Mouse (Mus musculus) kidney, postnatal 25 days (tissue): Measurements from ENCODE around the gene Mpst.

Experiments used
- DNase-seq, 2 experiments: peaks; one replicate each; pipeline ENCODE4 v3.0.0; 2021; ENCODE audit warnings: mixed read lengths in 2 of 2

The Mpst gene

DNA sequence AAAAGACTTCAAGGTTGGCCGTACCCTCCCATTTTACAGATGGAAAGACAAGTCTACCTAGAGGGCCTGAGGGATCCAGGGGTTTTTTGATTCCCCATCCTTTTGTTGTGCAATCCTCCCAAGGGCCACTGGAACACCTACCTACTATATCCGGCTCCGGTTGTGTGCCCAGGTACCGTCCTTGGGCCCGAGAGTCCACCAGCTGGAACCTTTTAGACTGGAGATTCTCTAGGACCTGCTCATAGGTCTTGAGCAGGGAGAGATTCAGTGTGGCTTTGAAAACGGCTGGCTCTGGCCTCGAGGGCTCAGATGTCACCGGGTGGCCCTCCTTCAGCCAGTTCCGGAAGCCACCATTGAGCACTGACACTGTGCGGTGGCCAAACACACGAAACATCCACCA, 1.1 kb upstream of the Mpst start:
- no peak for DNase-seq

DNA sequence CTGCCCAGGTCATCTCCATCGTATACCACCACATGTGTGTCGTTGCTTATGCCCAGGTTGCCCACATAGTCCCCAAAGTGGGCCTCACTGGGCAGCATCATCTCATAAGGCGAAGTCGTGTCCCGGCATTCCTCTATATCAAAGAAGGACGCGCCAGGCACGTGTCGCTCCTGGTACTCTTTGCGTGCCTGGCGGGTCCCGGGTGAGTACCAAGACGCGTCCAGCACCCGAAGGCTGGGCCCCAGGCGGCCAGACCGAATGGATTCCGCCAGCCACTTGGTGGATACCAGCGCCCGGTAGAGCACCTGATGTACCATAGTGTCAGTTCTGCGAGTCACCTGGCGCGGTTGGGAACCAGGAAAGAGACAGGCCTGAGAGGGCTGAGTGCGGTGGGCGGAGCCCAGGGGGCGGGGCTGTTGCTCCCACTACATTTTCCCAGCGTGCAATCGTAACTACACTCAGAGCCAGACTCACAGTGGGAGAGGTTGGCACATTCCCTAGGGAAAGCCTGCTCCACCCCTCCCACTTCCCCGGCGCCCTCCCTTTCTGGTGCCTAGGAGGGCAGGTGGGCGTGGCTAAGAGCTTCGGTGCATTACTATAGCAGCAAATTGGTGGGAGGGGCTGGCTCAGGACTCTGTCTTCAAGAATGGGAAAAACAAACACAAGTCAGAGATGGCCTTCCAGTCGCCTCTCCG, 552 bp upstream of the Mpst start, which contains the start of gene Tst:
TSS of gene Tst (minus strand) at position 391 of the 695 bp plus-strand sequence.
- DNase-seq: peak; percentile 98

DNA sequence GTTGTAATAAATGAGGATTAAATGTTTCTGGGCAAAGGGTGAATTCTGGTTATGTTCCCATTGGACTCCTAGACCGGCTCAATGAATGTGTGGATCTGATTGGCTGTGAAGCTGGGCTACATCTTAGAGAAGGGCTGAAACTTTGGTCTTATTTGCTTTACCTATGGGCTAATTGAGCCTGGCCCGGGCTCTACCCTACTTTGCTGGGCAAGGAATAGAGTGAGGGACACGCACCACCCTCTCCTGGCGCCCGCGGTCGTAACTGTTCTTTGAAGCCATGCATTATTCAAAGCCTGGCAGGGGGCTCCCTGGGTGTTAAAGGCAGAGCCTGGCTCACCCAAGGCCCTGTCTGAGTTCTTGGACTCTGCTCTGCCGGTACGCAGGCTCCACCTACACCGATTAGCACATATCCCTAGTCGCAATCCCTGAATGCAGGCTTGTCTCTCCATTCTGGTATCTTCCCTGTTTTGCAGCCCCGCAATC, 3.4 kb downstream of the Mpst start:
- peak; percentile 73 to 91 for DNase-seq

DNA sequence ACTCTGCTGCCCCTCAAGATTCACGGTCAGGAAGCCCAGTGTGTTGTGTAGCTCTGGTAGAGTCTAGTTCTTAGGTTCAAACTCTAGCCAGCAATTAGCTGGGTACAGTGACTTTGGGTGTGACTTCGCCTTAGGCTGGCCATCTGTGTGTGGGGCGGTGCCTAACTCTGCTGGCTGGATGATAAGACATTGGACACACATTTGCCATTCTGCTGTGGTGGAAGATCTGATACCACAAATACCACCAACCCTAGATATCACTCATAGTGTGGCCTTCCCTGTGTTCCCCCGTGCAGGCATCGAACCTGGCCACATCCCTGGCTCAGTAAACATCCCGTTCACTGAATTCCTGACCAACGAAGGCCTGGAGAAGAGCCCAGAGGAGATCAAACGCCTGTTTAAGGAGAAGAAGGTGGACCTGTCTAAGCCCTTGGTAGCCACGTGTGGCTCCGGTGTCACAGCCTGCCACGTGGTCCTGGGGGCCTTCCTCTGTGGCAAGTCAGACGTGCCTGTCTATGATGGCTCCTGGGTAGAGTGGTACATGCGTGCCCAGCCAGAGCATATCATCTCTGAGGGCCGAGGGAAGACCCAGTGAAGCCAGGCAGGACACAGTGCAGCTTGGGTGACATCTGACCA, 7.0 kb downstream of the Mpst start:
- DNase-seq: no peak

DNA sequence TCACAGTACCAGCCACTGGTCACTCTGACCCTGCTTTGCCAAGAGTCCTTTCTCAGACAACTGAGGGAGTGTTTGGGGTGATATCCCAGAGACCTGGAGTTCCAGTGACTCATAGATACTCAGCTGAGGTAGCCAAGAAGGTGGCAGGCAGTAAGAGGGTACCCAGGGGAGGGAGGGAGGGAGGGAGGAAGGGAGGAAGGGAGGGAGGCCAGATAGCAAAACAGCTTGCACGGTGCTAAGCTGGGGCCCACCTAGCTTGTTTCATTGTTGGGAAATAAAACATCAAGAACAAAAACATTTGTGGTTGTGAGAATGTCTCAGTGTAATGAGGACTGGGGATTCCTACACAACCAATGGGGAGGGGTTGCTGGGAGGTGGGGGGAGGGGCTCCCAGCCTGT, 7.5 kb downstream of the Mpst start:
- no peak for DNase-seq

DNA sequence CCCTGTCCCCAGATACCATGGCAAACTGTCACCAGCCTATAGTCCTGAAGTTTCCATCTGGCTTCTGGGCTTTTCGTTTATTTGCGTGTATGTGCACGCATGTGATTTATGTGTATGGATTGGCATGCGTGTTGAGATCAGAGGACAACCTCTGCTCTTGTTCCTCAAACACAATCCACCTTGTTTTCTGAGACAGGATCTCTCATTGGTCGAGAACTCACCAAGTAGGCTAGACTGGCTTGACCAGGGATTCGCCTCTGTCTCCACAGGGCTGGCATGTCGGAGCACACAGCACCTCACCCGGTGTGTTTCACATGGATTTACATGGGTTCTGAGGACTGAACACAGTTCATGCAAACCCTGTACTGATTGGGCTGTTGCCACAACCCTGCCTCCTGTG, 7.9 kb downstream of the Mpst start:
- DNase-seq: no peak

DNA sequence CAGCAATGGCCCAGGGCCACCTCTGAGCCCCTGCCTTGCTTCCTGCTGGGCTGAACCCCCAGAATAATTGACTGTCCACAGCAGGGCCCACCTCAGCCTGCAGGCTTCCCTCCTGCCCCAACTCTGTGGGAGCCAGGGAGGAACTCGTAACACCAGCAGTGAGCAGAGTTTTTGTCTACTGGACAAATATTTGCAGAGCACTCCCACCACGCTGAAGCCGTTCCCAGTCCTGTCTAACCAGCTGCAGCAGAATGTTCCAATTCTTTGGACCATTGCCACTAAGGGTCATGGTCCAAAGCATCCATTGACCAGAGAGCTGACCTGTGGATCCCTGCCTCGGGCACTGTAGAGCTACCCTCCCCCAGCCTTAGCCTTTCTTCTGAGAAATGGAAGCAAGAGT, 10.7 kb downstream of the Mpst start:
- peak; percentile 82 to 92 for DNase-seq

DNA sequence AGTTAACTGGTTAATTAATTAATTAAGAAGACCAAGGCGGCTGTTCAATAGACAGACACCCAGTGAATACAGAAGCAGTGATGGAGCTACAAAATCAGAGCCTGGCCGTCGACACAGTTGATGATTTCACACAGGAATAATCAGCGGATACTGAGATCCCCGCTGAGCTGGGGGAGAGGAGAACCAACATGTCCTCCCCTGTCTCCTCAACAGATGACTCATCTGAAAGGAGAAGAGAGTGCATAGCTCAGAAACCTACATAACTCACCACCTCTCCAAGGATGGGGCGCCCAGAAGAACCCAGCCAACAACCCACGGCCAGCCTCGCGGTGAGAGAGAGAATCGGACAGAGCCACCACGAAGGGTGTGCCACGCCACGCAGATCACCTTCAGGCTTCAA, 14.2 kb downstream of the Mpst start:
- DNase-seq: no peak

DNA sequence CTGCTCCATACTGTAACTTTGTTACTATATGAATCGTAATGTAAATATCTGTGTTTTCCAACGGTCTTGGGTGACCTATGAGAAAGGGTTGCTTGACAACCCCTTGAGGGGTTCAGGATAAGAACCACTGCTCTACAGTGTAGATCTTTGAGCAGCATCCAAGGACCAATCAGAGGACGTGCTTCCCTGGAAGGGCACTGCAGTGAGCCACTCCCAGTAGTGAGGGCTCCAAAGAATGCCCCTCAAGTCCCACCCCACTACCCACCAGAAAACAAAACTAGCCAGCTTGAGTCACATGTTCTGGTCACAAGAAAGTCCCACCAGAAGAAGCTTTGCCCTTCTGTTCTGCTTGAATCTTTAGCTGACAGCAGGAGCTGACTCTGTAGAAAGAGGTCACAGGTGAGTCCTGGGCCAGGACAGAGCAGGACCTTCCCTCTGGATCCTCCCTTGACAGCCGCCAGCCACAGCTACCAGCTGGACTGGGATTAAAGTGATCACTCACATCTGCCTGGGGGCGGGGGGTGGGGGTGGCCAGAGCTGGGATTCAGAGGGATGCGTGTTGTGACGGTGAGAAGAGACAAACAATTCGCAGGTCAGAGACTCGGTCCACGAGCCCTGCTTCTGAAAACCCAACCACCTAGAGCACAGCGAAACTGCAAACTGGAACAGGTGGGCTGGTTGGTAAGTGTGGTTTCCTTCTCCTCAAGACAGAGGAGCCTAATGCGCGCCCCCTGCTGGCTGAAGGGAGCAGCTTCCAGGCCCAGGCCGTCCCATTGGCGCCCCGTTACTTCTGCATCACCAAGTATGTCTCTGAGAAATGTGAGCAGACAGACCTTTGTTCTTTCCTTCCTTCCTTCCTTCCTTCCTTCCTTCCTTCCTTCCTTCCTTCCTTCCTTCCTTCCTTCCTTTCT, 16.1 kb downstream of the Mpst start:
- DNase-seq: peak; percentile 85 to 86

DNA sequence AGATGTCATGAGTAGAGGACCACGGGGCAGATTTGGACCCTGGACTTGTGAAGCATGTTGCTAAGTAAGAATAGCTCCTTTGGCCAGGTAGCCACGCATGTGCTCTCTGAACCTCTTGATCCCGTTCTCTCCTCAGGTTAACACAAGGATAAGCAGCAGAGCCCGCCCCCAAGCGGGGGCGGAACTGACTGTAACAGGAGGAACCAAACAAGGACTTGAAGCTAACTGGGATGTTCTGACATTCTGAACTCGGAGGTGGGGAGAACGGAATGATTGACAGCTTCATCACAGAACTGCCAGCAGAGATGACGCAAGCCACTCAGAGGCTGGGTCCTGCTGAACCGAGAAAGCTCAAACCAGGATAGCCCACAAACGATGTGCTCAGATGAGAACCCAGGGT, 18.3 kb downstream of the Mpst start:
- DNase-seq: peak; percentile 77 to 94

DNA sequence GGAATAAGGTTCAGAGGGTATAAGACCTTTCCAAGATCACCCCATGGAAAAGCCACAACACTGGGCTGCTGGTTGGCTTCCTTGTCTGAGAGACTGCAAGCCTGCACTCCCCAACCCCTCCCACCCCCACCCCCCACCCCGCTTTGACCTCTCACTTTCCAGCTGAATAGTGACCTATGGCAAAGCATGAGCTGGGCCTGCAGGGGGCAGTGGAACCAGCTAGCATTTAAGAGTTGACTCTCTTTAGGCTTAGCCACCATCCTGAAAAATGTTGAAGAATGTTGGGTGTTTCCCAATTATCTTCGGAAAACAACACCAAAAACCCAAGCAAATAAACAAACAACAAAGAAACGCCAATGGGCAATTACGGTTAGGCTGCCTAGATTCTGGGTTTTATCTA, 19.0 kb downstream of the Mpst start:
- no peak for DNase-seq

DNA sequence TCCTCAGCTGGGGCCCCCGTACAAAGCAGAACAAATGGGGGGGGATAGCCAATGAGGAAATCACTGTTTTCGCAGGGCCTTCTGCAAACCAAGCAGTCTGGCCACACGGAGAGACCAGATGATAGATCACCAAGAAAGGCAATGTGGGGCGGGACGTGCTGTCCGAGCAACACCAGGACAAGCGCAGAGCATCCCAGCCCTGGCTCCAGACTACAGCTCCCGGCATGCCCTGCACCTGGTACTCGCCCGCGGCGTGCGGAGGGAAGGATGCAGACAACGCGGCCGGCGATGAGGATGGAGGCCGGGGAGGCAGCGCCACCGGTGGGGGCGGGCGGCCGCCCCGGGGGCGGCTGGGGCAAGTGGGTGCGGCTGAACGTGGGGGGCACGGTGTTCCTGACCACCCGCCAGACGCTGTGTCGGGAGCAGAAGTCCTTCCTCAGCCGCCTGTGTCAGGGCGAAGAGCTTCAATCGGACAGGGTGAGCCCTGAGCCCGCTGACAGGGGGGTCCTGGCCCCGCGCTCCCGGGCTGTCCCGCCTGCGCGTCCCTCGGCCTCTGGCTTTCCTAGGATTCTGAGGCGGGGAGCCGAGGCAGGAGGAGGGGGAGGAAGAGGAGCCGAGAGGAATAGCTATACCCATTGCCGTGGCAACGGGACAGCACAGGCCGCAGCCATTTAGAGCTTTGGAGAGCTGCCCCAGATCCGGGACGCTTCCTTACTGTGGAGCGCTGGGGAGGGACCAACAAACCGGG, 22.3 kb downstream of the Mpst start, which contains the start of gene Kctd17:
TSS of gene Kctd17 (plus strand) at position 174 of the 748 bp plus-strand sequence.
- DNase-seq: peak; percentile 83 to 91

DNA sequence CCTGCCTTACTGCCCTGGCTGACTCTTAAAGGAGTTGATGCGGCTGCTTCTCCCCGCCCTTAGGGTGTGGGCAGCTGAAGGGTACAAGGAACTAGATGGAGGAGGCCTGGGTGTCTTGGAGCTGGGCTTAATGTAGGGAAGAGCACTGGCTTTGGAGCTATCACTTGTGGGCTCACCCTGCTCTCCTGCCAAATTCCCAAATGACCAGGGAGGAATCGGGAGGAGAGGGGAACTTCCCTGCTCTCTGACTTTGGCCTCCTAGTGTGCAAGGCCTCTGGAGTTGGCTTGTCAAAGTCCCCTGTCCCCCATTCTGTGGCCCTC, 22.9 kb downstream of the Mpst start:
- DNase-seq: no peak

DNA sequence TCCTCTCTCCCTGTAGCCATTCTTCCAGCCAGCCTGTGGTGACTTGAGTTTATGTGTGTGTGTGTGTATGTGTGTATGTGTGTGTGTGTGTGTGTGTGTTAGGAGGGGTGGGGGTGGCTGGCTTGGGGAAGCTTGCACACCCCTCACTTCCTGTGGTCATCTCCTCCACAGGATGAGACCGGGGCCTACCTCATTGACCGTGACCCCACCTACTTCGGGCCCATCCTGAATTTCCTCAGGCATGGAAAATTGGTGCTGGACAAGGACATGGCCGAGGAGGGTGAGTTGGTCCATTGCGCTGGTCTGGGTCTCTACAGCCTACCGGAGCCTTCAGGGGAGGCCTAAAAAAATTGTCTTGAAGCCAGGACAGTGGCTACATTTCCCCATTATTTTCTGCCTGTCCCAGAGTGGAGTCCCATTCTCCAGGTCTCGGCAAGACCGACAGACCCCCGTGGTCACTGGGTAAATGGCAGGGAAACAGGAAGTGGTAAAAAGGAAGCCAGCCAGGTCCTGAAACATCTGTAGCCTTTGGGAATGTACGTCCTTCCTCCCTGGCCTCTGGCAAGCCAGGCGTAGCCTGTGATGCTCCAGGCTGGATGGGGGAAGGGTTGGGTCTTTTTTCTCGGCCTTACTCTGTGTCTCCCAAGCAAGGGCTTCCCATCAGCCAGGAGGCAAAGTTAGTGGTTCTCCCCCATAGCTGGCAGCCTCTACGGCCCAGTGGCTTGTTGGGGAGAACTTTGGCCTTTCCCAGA, 23.8 kb downstream of the Mpst start:
- peak; percentile 49 to 73 for DNase-seq

DNA sequence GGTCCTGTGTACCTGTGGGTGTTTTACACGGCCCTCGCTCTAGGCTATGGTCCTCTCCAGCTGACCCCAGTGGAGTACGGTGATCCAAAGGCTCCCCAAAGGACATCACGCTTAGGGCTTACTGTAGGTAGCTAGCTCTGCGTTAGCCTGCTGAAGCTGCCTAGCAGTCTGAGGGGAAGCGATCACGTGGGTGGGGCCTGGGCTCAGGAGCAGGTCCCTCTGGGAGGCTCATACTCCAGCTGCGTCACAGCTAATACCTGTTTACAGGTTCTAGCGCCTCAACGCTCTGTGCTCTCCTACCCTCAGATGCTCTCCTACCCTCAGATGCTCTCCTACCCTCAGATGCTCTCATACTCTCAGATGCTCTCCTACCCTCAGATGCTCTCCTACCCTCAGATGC, 24.7 kb downstream of the Mpst start:
- DNase-seq: no peak

DNA sequence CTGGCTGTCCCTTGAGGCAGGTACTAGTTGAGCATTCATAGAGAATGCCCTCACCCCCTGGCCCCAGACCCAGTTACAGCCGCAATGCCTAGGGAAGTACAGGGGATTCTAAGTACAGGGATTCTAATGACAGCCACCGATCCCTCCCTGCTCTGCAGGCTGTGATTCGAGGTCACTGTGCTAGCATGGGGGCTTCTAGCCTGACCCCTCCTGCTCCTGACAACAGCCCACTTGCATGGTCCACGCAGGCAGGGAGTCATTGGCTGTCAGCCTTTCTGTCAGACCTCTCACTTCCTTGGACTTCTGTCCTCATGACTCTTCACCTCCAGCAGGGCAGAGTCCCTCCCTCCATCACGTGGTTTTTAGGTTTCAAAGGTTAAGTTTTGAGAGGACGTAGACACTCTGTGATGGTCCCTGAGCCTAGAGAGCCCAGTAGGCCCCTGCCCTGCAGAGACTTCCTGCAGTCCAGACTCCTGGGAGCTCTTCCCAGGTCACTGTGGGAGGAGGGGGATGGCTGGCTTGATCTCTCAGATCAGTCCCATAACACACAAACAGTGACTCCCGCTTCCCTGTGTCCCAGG, 25.4 kb downstream of the Mpst start:
- peak; percentile 65 to 88 for DNase-seq

DNA sequence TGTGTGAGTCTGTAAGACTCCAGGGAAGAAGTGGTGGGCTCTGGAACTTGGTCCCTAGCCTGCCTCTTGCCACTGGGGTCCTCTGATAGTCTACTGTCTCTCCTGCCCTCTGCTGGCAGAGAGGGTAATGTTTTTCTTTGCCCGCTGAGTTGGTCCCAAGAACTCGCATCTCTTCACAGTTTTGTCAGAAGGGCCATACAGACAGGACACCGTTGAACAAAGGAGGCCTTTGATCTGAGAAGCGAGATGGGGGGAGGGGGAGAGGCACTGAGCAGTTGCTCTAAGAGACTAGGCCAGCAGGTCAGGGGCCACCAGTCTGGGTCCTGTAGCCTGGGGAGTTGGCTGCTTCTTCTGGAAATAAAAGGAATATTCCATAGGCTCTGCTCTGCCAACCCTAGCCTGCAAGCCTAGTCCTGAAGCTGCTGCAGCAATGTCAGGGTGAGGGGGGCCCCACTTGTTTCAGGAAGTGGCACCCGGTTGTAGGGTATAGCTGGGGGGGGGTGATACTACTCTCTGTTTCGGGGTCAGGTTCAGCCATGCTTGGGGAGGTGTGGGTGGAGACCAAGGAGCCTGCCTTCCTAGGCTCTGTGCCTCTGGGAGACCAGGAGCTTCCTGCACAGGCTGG, 28.8 kb downstream of the Mpst start:
- DNase-seq: peak; percentile 49 to 61

DNA sequence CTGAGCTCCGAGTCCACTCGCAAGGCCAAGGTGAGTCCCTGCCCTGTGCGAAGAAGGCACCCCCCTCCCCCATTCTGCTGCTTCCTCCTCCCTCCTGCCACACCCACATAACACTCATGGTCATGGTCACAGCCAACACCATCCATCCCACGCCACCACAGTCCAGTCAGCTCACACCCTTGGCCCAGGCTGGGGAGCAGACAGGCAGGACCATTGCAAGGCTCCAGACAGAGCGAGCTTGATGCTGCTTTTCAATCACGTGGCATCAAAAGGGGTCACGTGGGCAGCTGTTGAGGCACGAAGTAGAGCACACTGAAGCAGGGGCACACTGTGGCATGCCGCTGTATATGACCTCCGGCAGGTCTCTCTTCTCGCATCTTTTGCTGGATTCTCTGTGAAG, 29.5 kb downstream of the Mpst start:
- no peak for DNase-seq

DNA sequence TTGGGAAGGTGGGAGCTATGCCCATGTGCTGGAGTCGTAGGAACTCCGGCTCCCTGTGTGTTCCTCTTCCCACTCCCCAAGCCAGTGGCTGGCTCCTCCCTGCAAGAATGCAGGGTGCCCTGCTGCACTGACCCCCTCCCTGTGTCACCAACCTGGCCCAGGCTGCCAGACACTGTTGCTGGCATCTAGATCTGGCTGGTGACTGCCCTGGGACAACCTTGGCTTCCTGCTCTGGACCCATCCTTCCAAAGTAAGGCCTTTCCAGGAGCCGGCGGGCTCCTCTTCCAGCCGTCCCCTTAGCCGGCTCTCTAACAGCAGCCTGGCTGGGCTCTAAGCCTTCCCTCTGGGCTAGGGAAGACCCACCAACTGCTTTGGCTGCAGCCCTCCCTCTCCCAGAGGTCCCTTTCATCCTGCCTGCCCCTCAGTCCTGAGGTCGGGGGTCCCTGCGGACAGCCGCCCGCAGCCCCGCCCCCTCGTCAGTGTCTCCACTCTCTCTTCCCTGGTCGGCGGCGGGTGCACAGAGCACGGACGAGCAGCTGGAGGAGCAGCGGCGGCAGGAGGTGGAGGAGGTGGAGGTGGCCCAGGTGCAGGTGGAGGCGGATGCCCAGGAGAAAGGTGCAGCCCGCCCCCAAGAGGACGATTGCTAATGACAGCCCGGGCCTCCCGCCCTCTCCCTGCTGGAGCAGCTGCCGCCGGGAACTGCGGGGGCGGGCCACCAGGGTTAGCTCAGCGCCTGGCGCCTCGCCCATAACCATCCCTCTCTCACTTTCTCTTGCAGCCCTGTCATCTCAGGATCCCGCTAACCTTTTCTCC, 30.4 kb downstream of the Mpst start:
- peak; percentile 84 to 87 for DNase-seq
